Mouse (Mus musculus): ENCODE results near the gene Olfr643. TPM values are rescaled to one million over a fixed set of nuclear protein-coding genes. Genes with fewer than 3 reads are reported as not detected.

Gene Olfr643
- polyA plus RNA-seq, 1 experiment from 2014 or later, result not detected

GRCm38 (mm10) chr7:104026978-104027377 lies 110.2 kb downstream of the Olfr643 start:
- Histone ChIP-seq H3K4me2 (replicated peaks; ENCODE audit: low read depth) (no peak overlapping the region), H3K36me3 (ENCODE audit: control insufficient read depth, insufficient read depth) (no peaks in the 10 kb centered on the region), H3K9me3 (ENCODE audit: control insufficient read depth) (no peaks in the 10 kb centered on the region), H3K27ac (ENCODE audit: low read depth, low read length) (no peak overlapping the region), H3K4me1 (replicated peaks; ENCODE audit: control insufficient read depth, insufficient read depth, low read length) (no peaks in the 10 kb centered on the region), H3K27me3 (replicated peaks; ENCODE audit: control insufficient read depth, insufficient read depth, low read length) (no peaks in the 10 kb centered on the region), H3K9ac (ENCODE audit: low read depth, low read length) (no peak overlapping the region), H3K4me3 (ENCODE audit: low read depth, low read length) (no peak overlapping the region)
- no peak for TF ChIP-seq CTCF (IDR thresholded peaks at IDR 0.05; ENCODE audit: low read depth)
- no peak for ATAC-seq
- 75% methylated on average over 3 of the region's 3 CpGs for WGBS

GRCm38 (mm10) chr7:104025473-104025872 lies 111.7 kb downstream of the Olfr643 start, which contains the start of gene Olfr640:
Olfr640 (minus strand) TSS chr7:104025573.
- no peak for TF ChIP-seq CTCF (IDR thresholded peaks at IDR 0.05; ENCODE audit: low read depth)
- ATAC-seq, result no peak
- Histone ChIP-seq H3K4me2 (replicated peaks; ENCODE audit: low read depth) (no peak within 1 kb of the TSS), H3K36me3 (ENCODE audit: control insufficient read depth, insufficient read depth) (no peaks in the 10 kb centered on the region), H3K27ac (ENCODE audit: low read depth, low read length) (no peak within 1 kb of the TSS), H3K4me1 (replicated peaks; ENCODE audit: control insufficient read depth, insufficient read depth, low read length) (no peaks in the 10 kb centered on the region), H3K9ac (ENCODE audit: low read depth, low read length) (no peak within 1 kb of the TSS), H3K4me3 (ENCODE audit: low read depth, low read length) (no peak within 1 kb of the TSS), H3K27me3 (replicated peaks; ENCODE audit: control insufficient read depth, insufficient read depth, low read length) (no peaks in the 10 kb centered on the region), H3K9me3 (ENCODE audit: control insufficient read depth) (no peaks in the 10 kb centered on the region)
- WGBS, result 75% methylated on average over 6 of the region's 6 CpGs

GRCm38 (mm10) chr7:104021651-104022050 lies 115.6 kb downstream of the Olfr643 start:
- 86% methylated on average over 6 of the region's 6 CpGs for WGBS

GRCm38 (mm10) chr7:104018953-104019352 lies 118.3 kb downstream of the Olfr643 start:
- no peak overlapping the region for H3K4me3 ChIP-seq (ENCODE audit: low read depth, low read length)
- H3K27ac ChIP-seq (ENCODE audit: low read depth, low read length), result no peak overlapping the region
- no peak overlapping the region for H3K9ac ChIP-seq (ENCODE audit: low read depth, low read length)
- H3K9me3 ChIP-seq (ENCODE audit: control insufficient read depth), result no peaks in the 10 kb centered on the region
- H3K4me2 ChIP-seq (replicated peaks; ENCODE audit: low read depth), result no peak overlapping the region
- H3K4me1 ChIP-seq (replicated peaks; ENCODE audit: control insufficient read depth, insufficient read depth, low read length), result no peaks in the 10 kb centered on the region
- no peak for TF ChIP-seq CTCF (IDR thresholded peaks at IDR 0.05; ENCODE audit: low read depth)
- ATAC-seq, result no peak
- 79% methylated on average over 1 of the region's 1 CpGs for WGBS
- no peaks in the 10 kb centered on the region for H3K27me3 ChIP-seq (replicated peaks; ENCODE audit: control insufficient read depth, insufficient read depth, low read length)
- no peaks in the 10 kb centered on the region for H3K36me3 ChIP-seq (ENCODE audit: control insufficient read depth, insufficient read depth)

More at GRCm38 (mm10) chr7:104021651-104022050, 115.6 kb downstream of the Olfr643 start:
- TF ChIP-seq CTCF (IDR thresholded peaks at IDR 0.05; ENCODE audit: low read depth), result no peak
- H3K27ac ChIP-seq (ENCODE audit: low read depth, low read length), result no peak overlapping the region
- H3K27me3 ChIP-seq (replicated peaks; ENCODE audit: control insufficient read depth, insufficient read depth, low read length), result no peaks in the 10 kb centered on the region
- no peak overlapping the region for H3K4me2 ChIP-seq (replicated peaks; ENCODE audit: low read depth)
- no peaks in the 10 kb centered on the region for H3K36me3 ChIP-seq (ENCODE audit: control insufficient read depth, insufficient read depth)
- H3K4me1 ChIP-seq (replicated peaks; ENCODE audit: control insufficient read depth, insufficient read depth, low read length), result no peaks in the 10 kb centered on the region
- H3K9me3 ChIP-seq (ENCODE audit: control insufficient read depth), result no peaks in the 10 kb centered on the region
- H3K4me3 ChIP-seq (ENCODE audit: low read depth, low read length), result no peak overlapping the region
- H3K9ac ChIP-seq (ENCODE audit: low read depth, low read length), result no peak overlapping the region
- ATAC-seq, result no peak

GRCm38 (mm10) chr7:104017203-104017602 lies 120.0 kb downstream of the Olfr643 start, which contains the start of gene Olfr639:
Olfr639 (minus strand) TSS chr7:104017303.
- H3K27ac ChIP-seq (ENCODE audit: low read depth, low read length), result no peak within 1 kb of the TSS
- no peak within 1 kb of the TSS for H3K4me3 ChIP-seq (ENCODE audit: low read depth, low read length)
- H3K4me1 ChIP-seq (replicated peaks; ENCODE audit: control insufficient read depth, insufficient read depth, low read length), result no peaks in the 10 kb centered on the region
- ATAC-seq, result no peak
- H3K9ac ChIP-seq (ENCODE audit: low read depth, low read length), result no peak within 1 kb of the TSS
- no peak for TF ChIP-seq CTCF (IDR thresholded peaks at IDR 0.05; ENCODE audit: low read depth)
- no peaks in the 10 kb centered on the region for H3K27me3 ChIP-seq (replicated peaks; ENCODE audit: control insufficient read depth, insufficient read depth, low read length)
- no peak within 1 kb of the TSS for H3K4me2 ChIP-seq (replicated peaks; ENCODE audit: low read depth)
- H3K9me3 ChIP-seq (ENCODE audit: control insufficient read depth), result no peaks in the 10 kb centered on the region
- H3K36me3 ChIP-seq (ENCODE audit: control insufficient read depth, insufficient read depth), result no peaks in the 10 kb centered on the region

GRCm38 (mm10) chr7:103999124-103999523 lies 138.1 kb downstream of the Olfr643 start:
- H3K36me3 ChIP-seq (ENCODE audit: control insufficient read depth, insufficient read depth), result no peaks in the 10 kb centered on the region

GRCm38 (mm10) chr7:103998446-103998845 lies 138.8 kb downstream of the Olfr643 start, which contains the start of gene Olfr638:
Olfr638 (plus strand) TSS chr7:103998746.
- Histone ChIP-seq H3K36me3 (ENCODE audit: control insufficient read depth, insufficient read depth) (no peaks in the 10 kb centered on the region), H3K4me2 (replicated peaks; ENCODE audit: low read depth) (no peak within 1 kb of the TSS), H3K27me3 (replicated peaks; ENCODE audit: control insufficient read depth, insufficient read depth, low read length) (no peaks in the 10 kb centered on the region), H3K27ac (ENCODE audit: low read depth, low read length) (no peak within 1 kb of the TSS), H3K9me3 (ENCODE audit: control insufficient read depth) (no peaks in the 10 kb centered on the region), H3K9ac (ENCODE audit: low read depth, low read length) (no peak within 1 kb of the TSS), H3K4me1 (replicated peaks; ENCODE audit: control insufficient read depth, insufficient read depth, low read length) (no peaks in the 10 kb centered on the region), H3K4me3 (ENCODE audit: low read depth, low read length) (no peak within 1 kb of the TSS)
- no peak for ATAC-seq
- no peak for TF ChIP-seq CTCF (IDR thresholded peaks at IDR 0.05; ENCODE audit: low read depth)

More at GRCm38 (mm10) chr7:103999124-103999523, 138.1 kb downstream of the Olfr643 start:
- Histone ChIP-seq H3K27me3 (replicated peaks; ENCODE audit: control insufficient read depth, insufficient read depth, low read length) (no peaks in the 10 kb centered on the region), H3K27ac (ENCODE audit: low read depth, low read length) (no peak overlapping the region), H3K9me3 (ENCODE audit: control insufficient read depth) (no peaks in the 10 kb centered on the region), H3K4me2 (replicated peaks; ENCODE audit: low read depth) (no peak overlapping the region), H3K4me3 (ENCODE audit: low read depth, low read length) (no peak overlapping the region), H3K4me1 (replicated peaks; ENCODE audit: control insufficient read depth, insufficient read depth, low read length) (no peaks in the 10 kb centered on the region), H3K9ac (ENCODE audit: low read depth, low read length) (no peak overlapping the region)
- ATAC-seq, result no peak
- TF ChIP-seq CTCF (IDR thresholded peaks at IDR 0.05; ENCODE audit: low read depth), result no peak

All from intestine, postnatal 0 days (tissue).